Mouse (Mus musculus) ovary, postnatal 10 days (tissue): Measurements from ENCODE around the gene Mmp2.

Source experiments
- DNase-seq: peaks from one replicate; pipeline ENCODE4 v3.0.0; 2022; ENCODE audit warnings: low spot score

The Mmp2 gene

DNA sequence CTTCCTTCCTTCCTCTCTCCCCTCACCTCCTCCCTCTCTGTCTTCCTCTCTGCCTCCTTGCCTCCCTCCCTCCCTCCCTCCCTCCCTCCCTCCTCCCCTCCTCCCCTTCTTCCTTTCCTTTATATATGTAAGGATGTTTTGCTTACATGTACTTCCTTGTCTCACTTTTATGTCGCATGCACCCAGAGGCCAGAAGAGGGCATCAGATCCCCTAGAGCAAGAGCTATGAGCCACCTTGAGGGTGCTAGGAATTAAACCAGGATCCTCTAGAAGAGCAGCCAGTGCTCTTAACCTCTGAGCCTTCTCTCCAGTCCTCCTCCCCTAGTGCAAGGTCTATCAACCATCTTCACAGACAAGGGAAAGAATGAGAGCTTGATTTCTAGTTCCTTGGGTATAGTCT lies 69.0 kb downstream of the Mmp2 start:
- DNase-seq: no peak

DNA sequence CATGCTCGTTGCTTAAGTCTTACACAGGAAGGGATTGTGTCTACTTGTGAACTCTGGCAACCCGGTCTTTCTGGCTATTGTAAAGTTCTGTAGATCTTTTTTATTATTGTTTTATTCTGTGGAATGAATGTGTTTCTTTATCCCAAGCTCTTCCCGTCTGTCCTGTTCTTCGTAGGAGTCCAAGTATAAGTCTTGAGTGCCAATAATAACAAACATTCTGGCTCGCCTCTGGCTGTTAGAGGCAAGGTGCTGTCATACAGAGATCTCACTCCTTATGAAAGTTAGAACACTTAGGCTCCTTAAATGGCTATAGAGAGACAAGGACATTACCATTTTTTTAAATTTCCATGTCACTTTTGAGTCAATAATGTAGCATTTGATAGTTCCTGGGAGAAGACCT lies 69.5 kb downstream of the Mmp2 start:
- no peak for DNase-seq

DNA sequence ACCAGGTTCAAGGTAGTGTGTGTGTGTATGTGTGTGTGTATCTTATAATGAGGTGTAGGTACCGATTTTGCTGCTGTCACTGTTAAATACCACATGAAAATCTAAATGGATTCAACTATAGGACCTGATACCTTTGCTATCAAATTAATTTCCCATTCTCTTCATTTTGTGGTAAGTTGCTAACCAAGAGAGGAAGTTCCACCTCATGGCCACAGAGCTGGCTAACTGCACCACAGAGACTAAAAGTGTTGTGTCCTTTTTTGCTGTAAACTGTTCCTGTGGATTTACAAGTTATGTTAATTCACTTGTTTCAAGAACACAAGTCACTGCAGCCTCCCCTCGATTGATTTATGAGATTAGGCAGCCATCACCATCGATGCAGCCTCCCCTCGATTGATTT lies 70.7 kb downstream of the Mmp2 start:
- DNase-seq: no peak

DNA sequence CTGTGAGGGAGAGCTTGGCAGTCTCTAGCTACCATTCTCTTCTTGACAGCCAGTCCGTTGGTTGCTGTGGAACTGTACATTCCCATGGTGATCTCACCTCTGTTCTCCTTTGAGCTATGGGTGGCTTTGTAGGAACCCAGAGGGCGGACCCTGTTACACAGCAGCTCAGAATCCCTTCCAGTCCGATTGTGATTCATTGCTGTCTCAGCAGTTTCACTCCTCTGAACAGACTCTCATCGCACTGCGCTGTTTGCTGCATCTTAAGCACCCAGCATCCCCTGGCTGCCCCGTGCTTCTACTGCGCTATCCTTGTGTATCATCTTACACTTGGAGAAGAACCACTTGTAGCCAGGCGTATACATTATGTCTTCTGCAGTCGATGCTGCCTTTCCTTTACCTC lies 72.5 kb downstream of the Mmp2 start:
- DNase-seq: no peak

DNA sequence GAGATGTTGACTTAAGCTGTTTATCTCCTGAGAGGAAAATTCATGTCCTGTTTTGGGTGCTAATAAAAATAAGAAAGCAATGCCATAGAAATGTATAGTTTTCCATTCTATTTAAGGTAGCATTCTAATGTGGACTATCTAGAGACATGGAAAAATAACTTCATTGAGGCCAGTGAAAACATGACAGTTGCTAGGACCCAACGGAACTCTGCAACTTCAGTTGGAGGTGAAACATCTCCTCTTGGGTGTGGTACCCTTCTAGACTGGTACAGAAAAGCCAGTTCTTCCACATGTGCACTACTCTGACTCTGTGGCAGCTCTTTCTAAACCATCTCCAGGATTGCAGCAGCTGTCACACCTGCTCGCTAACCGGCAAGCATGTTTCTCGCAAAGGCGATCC lies 74.0 kb downstream of the Mmp2 start, which contains the start of gene Capns2:
Gene Capns2, plus strand, starts transcription at position 301 of the 400 bp plus-strand sequence.
- no peak for DNase-seq

DNA sequence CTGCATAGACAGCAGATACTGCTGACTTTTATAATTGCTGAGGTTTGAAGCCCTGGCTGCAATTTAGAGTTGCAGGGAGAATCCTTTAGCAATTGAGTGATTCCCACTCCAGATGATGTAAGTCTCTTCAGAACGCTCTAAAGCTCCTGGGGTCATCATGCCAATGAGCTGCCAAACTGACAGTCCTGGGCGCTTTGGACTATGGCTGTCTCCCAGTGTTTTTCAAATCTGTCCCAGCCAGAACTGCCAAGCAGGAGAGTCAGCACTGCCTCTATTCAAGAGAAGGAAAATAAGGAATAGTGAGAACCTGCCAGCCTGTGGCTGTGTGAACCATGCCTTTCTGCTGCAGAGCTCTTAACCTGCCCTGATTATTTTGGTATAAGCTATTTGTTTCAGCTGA lies 75.9 kb downstream of the Mmp2 start:
- DNase-seq: no peak
